21 mouse cellular contexts compared by ENCODE assay signal in the genomic region with DNA sequence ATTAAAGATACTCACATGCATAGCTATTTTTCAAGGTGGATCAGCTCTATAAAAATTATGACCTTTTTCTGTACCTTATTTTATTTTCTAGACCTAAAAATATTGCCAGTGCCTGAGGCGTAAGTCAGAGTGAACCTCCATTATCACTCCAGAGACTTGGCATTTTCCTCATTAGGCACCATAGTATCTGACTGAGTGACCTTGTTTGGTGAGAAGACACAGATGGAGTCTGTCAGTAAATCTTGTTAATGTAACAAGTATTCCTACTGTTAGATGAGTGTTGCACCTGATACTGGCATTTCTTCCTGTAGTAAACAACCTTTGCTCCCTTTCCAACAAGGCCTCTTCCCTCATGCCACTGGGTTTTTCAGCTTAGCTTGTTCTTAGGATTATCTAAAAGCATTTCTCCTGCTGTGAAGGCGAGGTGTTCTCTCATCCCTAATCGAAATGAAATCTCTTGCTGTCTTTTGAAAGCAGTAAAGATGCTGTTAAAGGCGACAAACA.
DNase-seq lines count a peak whose midpoint lies in the region; ATAC-seq and TF ChIP-seq lines count a peak whose summit lies in the region.
"Had no signal": no experiment of that assay in that cellular context is flagged by ENCODE, and none has a peak within 500 bp of the region (broad histone marks: within the 10 kb centered on the region; RNA-seq: fewer than 3 reads in every experiment).

No protein-coding gene starts in this region.

- no peak overlapping the region for H3K4me3 ChIP-seq in kidney, embryonic 16.5 days (ENCODE audit: low read length)
- no peak overlapping the region for H3K4me3 ChIP-seq in lung, postnatal 0 days (ENCODE audit: low read depth, low read length)
- H3K4me3 ChIP-seq: embryonic facial prominence, embryonic 10.5 days; forebrain, embryonic 13.5 days; heart, embryonic 13.5 days had no signal

- H3K4me1 ChIP-seq in kidney, embryonic 16.5 days (ENCODE audit: insufficient read depth, low read length), result no peaks in the 10 kb centered on the region
- H3K4me1 ChIP-seq in lung, postnatal 0 days (ENCODE audit: insufficient read depth, low read depth, low read length), result no peaks in the 10 kb centered on the region
- H3K4me1 ChIP-seq: embryonic facial prominence, embryonic 10.5 days; forebrain, embryonic 13.5 days; heart, embryonic 13.5 days had no signal

- no peak overlapping the region for H3K4me2 ChIP-seq in kidney, embryonic 16.5 days (replicated peaks; ENCODE audit: low read depth, low read length)
- no peak overlapping the region for H3K4me2 ChIP-seq in lung, postnatal 0 days (replicated peaks; ENCODE audit: low read depth, low read length)
- H3K4me2 ChIP-seq: forebrain, embryonic 13.5 days; heart, embryonic 13.5 days had no signal

- no peaks in the 10 kb centered on the region for H3K27me3 ChIP-seq in kidney, embryonic 16.5 days (ENCODE audit: insufficient read depth, low read length)
- no peaks in the 10 kb centered on the region for H3K27me3 ChIP-seq in lung, postnatal 0 days (replicated peaks; ENCODE audit: insufficient read depth, low read length)
- H3K27me3 ChIP-seq: forebrain, embryonic 13.5 days; heart, embryonic 13.5 days had no signal

- TF ChIP-seq CTCF in lung, postnatal 0 days (IDR thresholded peaks at IDR 0.05), result no peak

- DNase-seq in cerebellum, postnatal 4 days (ENCODE audit: low spot score in 2 of 2), result no peak
- DNase-seq in retina, postnatal 1 day, result peak; percentile 0
- DNase-seq in retina, embryonic 14.5 days (ENCODE audit: low spot score), result no peak
- DNase-seq in cerebellum, adult 8-10 months, result peak; percentile 37
- no peak for DNase-seq in lung, postnatal 0 days (ENCODE audit: low spot score)
- DNase-seq in thymus, postnatal 36 days, result no peak
- DNase-seq: adrenal gland, adult 8-10 months; adrenal gland, postnatal 36 days; B cell, adult 2 months; forebrain, postnatal 0 days; gastrocnemius, postnatal 25 days; heart, adult 11 months; heart, postnatal 36 days had no signal

- TF ChIP-seq EP300 in lung, postnatal 0 days (IDR thresholded peaks at IDR 0.05), result no peak

- peak; percentile 96 for ATAC-seq in cerebellum, adult (ENCODE audit: insufficient number of reproducible peaks, low FRiP score, low TSS enrichment)
- no peak for ATAC-seq in kidney, embryonic 16.5 days (ENCODE audit: low FRiP score, low TSS enrichment)
- ATAC-seq in lung, postnatal 0 days, result no peak
- ATAC-seq: CD4-positive, CD25-positive, alpha-beta regulatory T cell, adult 4 months; forebrain, embryonic 13.5 days; forebrain, postnatal 0 days; hindbrain, embryonic 16.5 days had no signal

- no peak overlapping the region for H3K9ac ChIP-seq in kidney, embryonic 16.5 days (replicated peaks; ENCODE audit: low read length)
- H3K9ac ChIP-seq in lung, postnatal 0 days (replicated peaks; ENCODE audit: low read depth), result no peak overlapping the region
- H3K9ac ChIP-seq: forebrain, embryonic 13.5 days; forebrain, postnatal 0 days; heart, embryonic 13.5 days had no signal

- no peaks in the 10 kb centered on the region for H3K9me3 ChIP-seq in kidney, embryonic 16.5 days (ENCODE audit: low read length)
- no peaks in the 10 kb centered on the region for H3K9me3 ChIP-seq in lung, postnatal 0 days (ENCODE audit: low read length)
- H3K9me3 ChIP-seq: embryonic facial prominence, embryonic 10.5 days; forebrain, embryonic 13.5 days; heart, embryonic 13.5 days had no signal

- H3K27ac ChIP-seq in kidney, embryonic 16.5 days (ENCODE audit: low read length), result no peak overlapping the region
- H3K27ac ChIP-seq in lung, postnatal 0 days (ENCODE audit: low read length), result no peak overlapping the region
- H3K27ac ChIP-seq: embryonic facial prominence, embryonic 10.5 days; forebrain, embryonic 13.5 days; heart, embryonic 13.5 days had no signal

- no peaks in the 10 kb centered on the region for H3K36me3 ChIP-seq in kidney, embryonic 16.5 days (ENCODE audit: insufficient read depth, low read length)
- H3K36me3 ChIP-seq in lung, postnatal 0 days (ENCODE audit: insufficient read depth, low read length), result no peaks in the 10 kb centered on the region
- H3K36me3 ChIP-seq: embryonic facial prominence, embryonic 10.5 days; G1E; heart, embryonic 13.5 days had no signal

- WGBS in kidney, embryonic 16.5 days, result 78% methylated on average over 4 of the region's 4 CpGs
- WGBS in lung, postnatal 0 days, result 44% methylated on average over 4 of the region's 4 CpGs

Comparison
In these comparisons a context has a peak if more than half of its experiments do, and no peak if none do; other contexts are left out.
1. DNase-seq: peak in retina, postnatal 1 day (single experiment) and cerebellum, adult 8-10 months (single experiment); none in cerebellum, postnatal 4 days (0 of 2), retina, embryonic 14.5 days (single experiment), lung, postnatal 0 days (single experiment) and thymus, postnatal 36 days (0 of 2).